Mouse (Mus musculus) heart, adult 2 months (tissue): ENCODE data around the gene Rpl10a. TPM values are rescaled to one million over a fixed set of nuclear protein-coding genes. Genes with fewer than 3 reads are reported as not detected.

Experiments used
- DNase-seq, 2 experiments: peaks; one replicate each; pipeline ENCODE4 v3.0.0; 2021
- H3K27ac ChIP-seq: fragments of 200-600 bp; 2 replicates; pipeline ENCODE4 v1.8.1; 2022
- H3K27me3 ChIP-seq: fragments of 200-500 bp; 2 replicates; pipeline ENCODE4 v1.6.1; 2012; ENCODE audit warnings: mild to moderate bottlenecking, low read length, inconsistent platforms, mixed read lengths; ENCODE audit not compliant: control insufficient read depth, insufficient read depth
- H3K36me3 ChIP-seq: fragments of 200-500 bp; 2 replicates; pipeline ENCODE4 v1.6.1; 2012; ENCODE audit warnings: low read length, inconsistent platforms; ENCODE audit not compliant: control insufficient read depth, insufficient read depth
- H3K4me1 ChIP-seq: fragments of 200-500 bp; 2 replicates; pipeline ENCODE4 v1.6.1; 2011; ENCODE audit warnings: low read length; ENCODE audit not compliant: control insufficient read depth, insufficient read depth
- H3K4me3 ChIP-seq: fragments of 200-600 bp; 2 replicates; pipeline ENCODE4 v1.8.1; 2022
- H3K79me2 ChIP-seq: fragments of 200-500 bp; replicated peaks from 2 replicates; pipeline ENCODE4 v1.6.1; 2012; ENCODE audit warnings: mild to moderate bottlenecking, inconsistent platforms, low read length, moderate library complexity, mixed read lengths; ENCODE audit not compliant: control insufficient read depth, insufficient read depth
- H3K9ac ChIP-seq: fragments of 200-500 bp; 2 replicates; pipeline ENCODE4 v1.6.1; 2012; ENCODE audit warnings: low read depth, mild to moderate bottlenecking, control low read depth, inconsistent platforms, low read length, mixed read lengths
- CTCF ChIP-seq: fragments of 200-600 bp; IDR thresholded peaks from 2 replicates; pipeline ENCODE4 v1.8.1; 2022; ENCODE audit warnings: antibody characterized with exemption, mild to moderate bottlenecking, moderate library complexity
- EP300 ChIP-seq: fragments of 200-500 bp; IDR thresholded peaks from 2 replicates; pipeline ENCODE4 v1.6.1; 2011; ENCODE audit warnings: low read depth, low read length, control low read depth; ENCODE audit not compliant: insufficient read depth
- POLR2A ChIP-seq: fragments of 200-500 bp; IDR thresholded peaks from 2 replicates; pipeline ENCODE4 v1.6.1; 2011; ENCODE audit warnings: mild to moderate bottlenecking, low read depth, low read length, control low read depth; ENCODE audit not compliant: insufficient read depth
- WGBS: fragments of 180-500 bp; shearing (Covaris S2); methylation state at CpG from one replicate; pipeline ENCODE4 v1.1.7; 2018; 5-methylcytosine and 5-hydroxymethylcytosine counted together
- intact Hi-C: fragments of 180-260 bp; cut with DNase I; formaldehyde crosslinking; loops from one replicate; pipeline ENCODE4 v1.15.1; 2025
- polyA plus RNA-seq: library from polyadenylated mRNA; depleted of rRNA; stranded (reverse); fragments of >200 nt; gene quantifications from 2 replicates; pipeline ENCODE4 v1.2.3, GENCODE M21; 2012
- total RNA-seq, 2 experiments: library from RNA; stranded (reverse); gene quantifications; 2 replicates each; pipeline ENCODE4 v1.2.3; 2021

Rpl10a gene
- total and polyA plus RNA-seq, 3 experiments = 360 to 1,197 (median 417) TPM

- Histone ChIP-seq H3K4me3 (no peak overlapping the region; the same call in 1 of the 2 replicates), H3K79me2 (no peaks in the 10 kb centered on the region), H3K9ac (no peak overlapping the region; the same call in 1 of the 2 replicates), H3K27ac (no peak overlapping the region), H3K27me3 (peaks cover 8% of the 10 kb centered on the region), H3K36me3 (no peaks in the 10 kb centered on the region), H3K4me1 (no peaks in the 10 kb centered on the region)
- no peak for DNase-seq
- TF ChIP-seq POLR2A (no peak), EP300 (no peak), CTCF (no peak)
- 7% methylated on average over 25 of the region's 25 CpGs for WGBS
- intact Hi-C loops = no loop called here
These were observed 34.5 kb downstream of the Rpl10a start for GRCm38 (mm10) chr17:28362653-28363292.

DNA sequence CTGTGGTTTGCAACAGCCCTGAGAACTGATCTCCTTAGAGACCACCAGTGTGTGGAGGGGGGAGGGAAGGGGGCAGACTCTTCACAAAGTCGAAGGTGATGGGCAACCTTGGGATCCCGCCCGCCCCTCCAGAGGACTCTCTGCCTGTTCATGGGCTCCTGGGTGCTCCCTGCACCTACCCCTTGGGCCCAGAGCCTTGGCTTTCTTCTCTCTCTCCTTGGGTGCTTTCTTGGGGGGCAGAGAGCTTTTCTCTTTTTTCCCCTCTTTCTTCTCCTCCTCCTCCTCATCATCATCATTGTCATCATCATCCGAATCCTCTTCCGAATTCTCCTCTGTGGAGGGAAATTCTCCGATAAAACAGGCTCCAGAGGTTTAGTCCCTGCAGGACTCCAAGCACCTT is 35.2 kb downstream of the Rpl10a start:
- Histone ChIP-seq H3K9ac (no peak overlapping the region), H3K27me3 (peaks cover 6% of the 10 kb centered on the region), H3K79me2 (no peaks in the 10 kb centered on the region), H3K4me3 (no peak overlapping the region), H3K27ac (no peak overlapping the region), H3K36me3 (no peaks in the 10 kb centered on the region), H3K4me1 (peaks cover 1% of the 10 kb centered on the region; the same call in 1 of the 2 replicates)
- intact Hi-C loops = no loop called here
- no peak for TF ChIP-seq CTCF
- no peak for TF ChIP-seq POLR2A
- no peak for TF ChIP-seq EP300
- no peak for DNase-seq
- 40% methylated on average over 6 of the region's 6 CpGs for WGBS

DNA sequence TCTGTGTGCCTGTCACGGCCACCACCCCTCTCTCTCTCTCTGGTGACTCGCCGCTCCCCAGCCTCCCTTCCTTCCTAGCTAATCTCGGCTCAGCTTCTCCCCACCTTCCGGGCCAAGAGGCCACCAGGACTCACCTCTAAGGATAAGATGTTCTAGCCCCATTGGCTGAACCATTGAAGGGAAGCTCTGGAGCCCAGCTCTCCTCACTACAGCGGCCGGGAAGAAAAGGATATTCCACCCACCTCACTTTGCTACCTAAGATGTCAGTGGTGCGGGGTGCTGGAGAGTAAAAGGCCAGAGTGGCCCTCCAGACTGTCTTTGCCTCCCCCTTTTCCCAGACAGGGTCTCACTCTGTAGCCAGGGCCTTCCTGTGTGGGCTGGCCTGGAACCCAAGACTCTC is 36.9 kb downstream of the Rpl10a start, which contains the start of gene Tulp1:
Tulp1 (minus strand) TSS at position 101 of the 400 bp plus-strand sequence.
- TF ChIP-seq CTCF (no peak), EP300 (no peak), POLR2A (no peak)
- 45% methylated on average over 8 of the region's 8 CpGs for WGBS
- H3K4me1 ChIP-seq = peaks cover 1% of the 10 kb centered on the region; the same call in 1 of the 2 replicates
- peaks cover 5% of the 10 kb centered on the region; the same call in 1 of the 2 replicates for H3K27me3 ChIP-seq
- no peak within 1 kb of the TSS for H3K27ac ChIP-seq
- H3K79me2 ChIP-seq = no peaks in the 10 kb centered on the region
- H3K4me3 ChIP-seq = no peak within 1 kb of the TSS
- intact Hi-C loops = loop anchor here (5.0 kb wide), 1 partner anchor 138 kb away; no protein-coding TSS in a partner anchor
- no peak for DNase-seq
- H3K36me3 ChIP-seq = no peaks in the 10 kb centered on the region
- H3K9ac ChIP-seq = no peak within 1 kb of the TSS

DNA sequence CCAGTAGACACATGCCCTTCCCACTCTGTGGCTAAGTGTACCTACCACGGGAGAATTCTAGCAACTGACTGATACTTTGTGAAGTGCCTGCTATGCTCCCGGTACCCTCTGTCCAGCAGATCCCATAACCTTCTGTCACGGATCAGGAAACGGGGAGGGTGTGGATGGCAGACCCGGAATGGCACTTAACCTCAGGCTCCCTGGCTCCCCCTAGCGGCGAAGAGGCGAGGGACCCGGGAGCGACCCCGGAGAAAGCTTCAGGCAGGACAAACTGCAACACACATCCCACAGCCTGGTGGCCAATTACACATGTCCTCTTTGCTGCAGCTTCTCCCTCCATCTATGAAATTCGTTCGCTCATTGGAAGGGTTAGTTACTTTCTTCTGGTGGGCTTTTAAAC is 40.2 kb downstream of the Rpl10a start:
- TF ChIP-seq CTCF = peak; percentile 98; the same call in 1 of the 2 replicates
- TF ChIP-seq POLR2A = no peak
- TF ChIP-seq EP300 = peak; percentile 31; the same call in 1 of the 2 replicates
- Histone ChIP-seq H3K27ac (no peak overlapping the region), H3K4me3 (no peak overlapping the region), H3K9ac (peak overlapping the region; percentile 52; the same call in 1 of the 2 replicates), H3K27me3 (peaks cover 5% of the 10 kb centered on the region; the same call in 1 of the 2 replicates), H3K36me3 (no peaks in the 10 kb centered on the region), H3K4me1 (peaks cover 1% of the 10 kb centered on the region; the same call in 1 of the 2 replicates), H3K79me2 (no peaks in the 10 kb centered on the region)
- WGBS = 5% methylated on average over 13 of the region's 13 CpGs
- intact Hi-C loops = loop anchor here (1.0 to 5.0 kb wide), 3 partner anchors 40 to 160 kb away; partner anchors contain the start of gene Rpl10a
- peak; percentile 78 to 88 for DNase-seq

GRCm38 (mm10) chr17:28369056-28369455 is 40.8 kb downstream of the Rpl10a start:
- no peak for DNase-seq
- no peaks in the 10 kb centered on the region for H3K79me2 ChIP-seq
- 70% methylated on average over 5 of the region's 5 CpGs for WGBS
- H3K27ac ChIP-seq = no peak overlapping the region
- H3K4me3 ChIP-seq = no peak overlapping the region
- H3K9ac ChIP-seq = no peak overlapping the region
- H3K4me1 ChIP-seq = peaks cover 1% of the 10 kb centered on the region; the same call in 1 of the 2 replicates
- H3K36me3 ChIP-seq = no peaks in the 10 kb centered on the region
- peaks cover 5% of the 10 kb centered on the region; the same call in 1 of the 2 replicates for H3K27me3 ChIP-seq
- TF ChIP-seq POLR2A = no peak
- no peak for TF ChIP-seq EP300
- no peak for TF ChIP-seq CTCF
- intact Hi-C loops = loop anchor here (5.0 kb wide), 1 partner anchor 142 kb away; no protein-coding TSS in a partner anchor

DNA sequence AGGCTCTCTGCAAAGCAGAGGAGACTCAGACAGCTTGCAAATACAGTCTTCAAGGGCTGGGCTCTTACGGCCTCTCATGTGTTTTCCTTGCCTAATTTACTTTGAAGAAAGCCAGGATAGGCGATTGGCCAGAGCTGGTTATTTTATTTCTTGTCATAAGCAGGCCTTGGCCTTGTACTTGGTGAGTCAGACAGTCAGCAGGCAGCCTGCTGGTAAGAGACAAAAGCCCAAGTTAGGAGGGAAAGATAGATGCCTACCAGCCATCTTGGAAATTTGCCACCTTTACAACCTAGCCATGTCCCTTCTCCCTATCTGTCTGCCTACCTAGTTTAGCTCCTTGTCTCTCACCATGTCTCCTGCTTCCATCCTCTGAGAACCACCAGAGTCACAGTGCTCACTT is 43.0 kb downstream of the Rpl10a start:
- TF ChIP-seq EP300 (no peak), CTCF (no peak), POLR2A (no peak)
- 73% methylated on average over 2 of the region's 2 CpGs for WGBS
- DNase-seq = no peak
- no peaks in the 10 kb centered on the region for H3K79me2 ChIP-seq
- no peak overlapping the region for H3K27ac ChIP-seq
- H3K36me3 ChIP-seq = no peaks in the 10 kb centered on the region
- H3K4me3 ChIP-seq = no peak overlapping the region
- peaks cover 4% of the 10 kb centered on the region for H3K4me1 ChIP-seq
- peaks cover 5% of the 10 kb centered on the region; the same call in 1 of the 2 replicates for H3K27me3 ChIP-seq
- intact Hi-C loops = no loop called here
- no peak overlapping the region for H3K9ac ChIP-seq
